Mouse (Mus musculus): ENCODE measurements around the gene Mmachc.
"Not testable (repeated sequence)": the region's sequence is repeated elsewhere in the genome, so short reads cannot be mapped to it uniquely, and the experiment has no call there.

The Mmachc gene

DNA sequence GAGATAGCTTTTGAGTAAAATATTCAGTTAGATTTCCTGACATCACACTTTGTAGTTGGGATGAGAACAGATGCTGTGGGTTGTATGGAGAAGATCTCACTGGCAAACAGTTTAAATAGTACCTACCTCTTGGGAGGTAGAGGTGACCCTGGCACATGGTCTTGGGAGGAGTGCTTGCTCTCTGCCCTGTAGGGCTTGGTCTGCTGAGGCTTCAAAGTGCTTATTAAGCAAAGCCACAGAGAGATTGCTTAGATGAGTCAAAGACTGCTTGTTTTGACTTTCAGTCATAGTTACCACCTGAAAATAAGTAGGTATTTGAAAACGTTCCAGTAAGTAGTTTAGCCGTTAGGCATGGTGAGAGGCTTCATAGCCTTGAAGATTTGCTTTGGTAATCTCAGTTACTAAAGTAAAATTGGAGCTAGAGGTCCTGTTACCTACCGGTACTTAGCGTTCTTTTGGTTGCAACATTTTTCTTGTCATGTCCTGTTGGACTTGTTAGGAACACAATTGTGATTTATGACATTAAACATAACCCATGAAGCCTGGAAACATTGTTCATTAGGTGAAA is 18.8 kb downstream of the Mmachc start:
- DNase-seq: no peak

DNA sequence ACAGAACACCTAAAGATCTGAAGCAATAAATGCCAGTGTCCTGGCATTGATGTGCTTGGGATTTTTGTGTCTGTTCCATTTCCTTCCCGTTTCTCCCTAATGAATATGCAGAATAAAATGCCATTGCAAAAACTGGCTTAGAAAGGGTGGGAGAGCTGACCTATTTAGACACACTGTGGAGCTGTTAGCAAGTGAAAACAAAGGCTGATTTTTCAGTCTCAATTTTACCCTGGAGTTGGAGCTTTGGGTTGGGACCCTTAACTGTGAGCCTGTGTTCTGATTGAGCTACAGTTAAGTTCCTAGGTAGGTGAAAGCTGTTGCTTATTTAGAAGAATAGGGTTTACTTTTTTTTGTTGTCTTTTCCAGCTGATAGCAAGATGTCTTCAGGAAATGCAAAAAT is 21.2 kb downstream of the Mmachc start:
- no peak for DNase-seq

DNA sequence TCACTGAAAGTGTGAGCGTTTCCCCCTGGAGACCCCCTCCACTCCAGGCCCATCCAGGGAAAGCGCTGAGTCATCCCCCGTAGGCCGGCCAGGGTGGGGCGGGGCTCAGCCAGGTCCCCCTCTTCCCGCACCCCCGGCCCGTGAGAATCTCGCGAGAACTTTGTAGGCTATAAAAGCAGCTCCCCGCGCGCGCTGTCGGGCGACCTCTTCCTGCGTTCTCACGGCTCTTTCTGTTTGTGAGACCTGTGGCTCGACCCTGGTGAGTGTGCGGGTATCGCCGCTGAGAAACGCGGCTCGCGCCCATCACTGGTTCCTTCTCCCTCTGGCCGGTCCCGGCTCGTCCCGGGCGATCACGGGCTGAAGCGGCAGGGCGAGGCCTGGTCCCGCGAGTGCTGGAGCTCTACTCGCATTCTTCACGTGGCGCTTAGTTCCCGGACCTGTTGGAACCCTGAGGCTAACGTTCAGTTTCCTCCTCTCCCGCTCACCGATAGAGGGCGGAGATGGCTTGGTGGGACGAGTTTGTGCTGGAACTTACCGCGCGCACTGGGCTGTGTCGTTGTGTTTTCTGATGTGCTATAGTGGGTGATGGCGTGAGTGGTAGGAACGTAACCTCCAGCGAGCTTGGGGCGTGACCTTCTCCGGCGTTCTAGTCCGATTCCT is 22.7 kb downstream of the Mmachc start, which contains the start of gene Prdx1:
Gene Prdx1, plus strand, starts transcription at position 143 of the 660 bp plus-strand sequence.
- DNase-seq: peak; percentile 98

DNA sequence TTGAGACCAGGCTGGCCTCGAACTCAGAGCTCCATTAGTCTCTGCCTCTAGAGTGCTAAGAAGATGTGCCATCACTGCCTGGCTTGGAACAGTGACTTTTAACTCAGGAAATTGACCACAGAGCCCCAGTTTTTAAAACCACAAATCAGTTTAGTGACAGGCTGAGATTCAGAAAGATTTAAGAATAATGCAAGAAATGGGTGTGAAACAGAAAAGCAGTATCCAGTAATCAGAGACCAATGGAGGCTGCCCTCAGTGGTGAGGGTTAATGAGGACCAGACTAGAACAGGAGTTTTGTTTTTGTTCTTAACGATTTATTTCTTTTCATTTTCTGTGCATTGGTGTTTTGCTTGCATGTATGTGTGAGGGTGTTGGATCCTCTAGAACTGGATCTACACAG is 23.5 kb downstream of the Mmachc start:
- DNase-seq: no peak

DNA sequence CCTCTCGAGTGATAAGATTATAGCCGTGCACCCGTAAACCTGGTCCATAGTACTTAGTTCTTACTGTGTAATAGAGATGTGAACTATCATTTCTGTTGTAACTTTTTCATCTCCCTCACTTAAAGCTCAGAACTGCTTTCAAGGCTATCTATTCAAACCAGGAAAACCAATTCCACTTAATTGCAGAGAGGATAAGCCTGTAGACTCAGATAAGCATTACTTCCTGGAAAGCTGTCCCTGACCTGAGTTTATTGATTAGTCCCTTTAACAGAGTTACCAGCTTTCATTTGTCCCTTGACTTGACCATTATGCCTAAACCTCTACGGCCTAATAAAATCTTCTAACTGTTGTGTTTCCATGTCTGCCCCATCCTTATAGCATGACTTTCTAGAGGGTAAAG is 24.2 kb downstream of the Mmachc start:
- no peak for DNase-seq

DNA sequence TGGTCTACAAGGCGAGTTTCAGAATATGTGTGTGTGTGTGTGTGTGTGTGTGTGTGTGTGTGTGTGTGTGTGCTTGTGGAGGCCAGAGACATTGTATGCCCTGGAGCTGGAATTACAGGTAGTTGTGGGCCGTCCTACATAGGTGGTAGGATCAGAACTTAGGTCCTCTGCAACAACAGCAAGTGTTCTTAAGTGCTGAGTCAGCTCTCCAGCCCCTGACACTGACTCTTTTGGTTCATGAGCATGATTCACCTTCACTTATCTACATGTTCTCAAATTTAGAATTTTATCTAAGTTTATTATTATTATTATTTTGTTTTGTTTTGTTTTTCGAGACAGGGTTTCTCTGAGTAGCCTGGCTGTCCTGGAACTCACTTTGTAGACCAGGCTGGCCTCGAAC is 27.7 kb downstream of the Mmachc start:
- not testable (repeated sequence) for DNase-seq

DNA sequence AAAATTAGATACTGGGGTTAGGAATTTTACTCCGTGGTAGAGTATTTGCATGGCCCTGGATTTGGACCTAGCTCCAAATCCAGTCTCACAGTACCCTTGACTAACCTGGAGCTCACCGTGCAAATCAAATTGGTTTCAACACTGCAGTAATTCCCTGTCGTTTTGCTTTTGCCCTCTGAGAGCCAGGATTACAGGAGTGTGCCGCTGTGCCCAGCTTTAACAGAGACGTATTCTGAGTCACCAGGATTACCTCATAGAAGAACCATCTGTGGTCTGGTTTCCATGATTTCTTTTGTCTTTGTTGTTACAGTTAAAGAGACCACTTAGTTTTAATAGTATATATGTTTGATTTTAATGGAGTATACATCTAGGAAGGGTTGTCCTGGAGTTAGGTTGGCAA is 29.1 kb downstream of the Mmachc start:
- DNase-seq: no peak

DNA sequence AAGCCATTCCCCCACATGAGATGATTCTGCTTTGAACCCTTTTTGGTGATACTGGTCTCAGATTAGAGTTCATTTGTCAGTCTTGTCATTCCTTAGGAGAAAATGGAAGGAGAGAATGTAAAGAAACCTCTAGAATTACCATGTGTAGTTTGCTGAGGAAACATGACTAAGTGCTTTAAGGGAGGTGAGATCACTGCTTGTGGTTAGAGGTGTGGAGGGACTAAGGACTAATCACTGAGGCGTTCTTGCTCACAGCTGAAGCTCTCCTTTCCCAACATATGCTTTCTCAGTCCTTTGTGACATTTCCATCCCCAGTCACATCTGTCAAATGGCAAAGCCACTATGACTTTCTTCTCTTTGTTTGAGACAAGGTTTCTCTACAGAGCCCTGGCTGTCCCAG is 30.4 kb downstream of the Mmachc start:
- DNase-seq: no peak

DNA sequence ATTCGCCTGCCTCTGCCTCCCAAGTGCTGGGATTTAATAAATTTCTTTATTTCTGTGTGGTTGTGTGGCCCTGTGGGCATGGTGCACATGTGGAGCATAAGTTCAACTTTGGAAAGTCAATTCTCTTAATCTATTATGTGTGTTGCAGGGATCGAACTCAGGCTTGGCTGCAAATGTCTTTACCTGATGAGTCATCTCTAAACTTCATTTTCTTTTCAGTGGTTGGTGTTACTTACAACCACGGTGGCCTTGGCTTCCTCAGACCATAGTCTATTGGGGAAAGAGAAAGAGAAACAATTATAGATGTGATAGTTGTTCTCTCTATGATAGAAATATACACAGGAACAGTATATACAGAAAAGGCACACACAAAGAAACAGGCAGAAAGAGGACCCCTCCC is 32.2 kb downstream of the Mmachc start:
- no peak for DNase-seq

DNA sequence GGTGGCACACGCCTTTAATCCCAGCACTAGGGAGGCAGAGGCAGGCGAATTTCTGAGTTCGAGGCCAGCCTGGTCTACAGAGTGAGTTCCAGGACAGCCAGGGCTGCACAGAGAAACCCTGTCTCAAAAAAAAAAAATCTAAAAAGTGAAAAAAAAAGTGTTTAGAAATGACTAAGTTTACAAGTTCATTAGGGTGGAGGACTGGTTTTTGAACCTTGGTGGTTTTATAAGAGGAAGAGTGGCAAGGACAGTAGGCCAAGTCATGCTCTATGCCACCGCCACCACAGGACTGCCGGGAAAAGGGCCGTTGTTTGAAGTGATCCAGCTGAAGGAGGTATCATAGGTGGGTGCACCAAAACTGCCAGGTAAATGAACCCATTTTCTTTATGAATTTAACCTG is 33.4 kb downstream of the Mmachc start:
- DNase-seq: not testable (repeated sequence)

DNA sequence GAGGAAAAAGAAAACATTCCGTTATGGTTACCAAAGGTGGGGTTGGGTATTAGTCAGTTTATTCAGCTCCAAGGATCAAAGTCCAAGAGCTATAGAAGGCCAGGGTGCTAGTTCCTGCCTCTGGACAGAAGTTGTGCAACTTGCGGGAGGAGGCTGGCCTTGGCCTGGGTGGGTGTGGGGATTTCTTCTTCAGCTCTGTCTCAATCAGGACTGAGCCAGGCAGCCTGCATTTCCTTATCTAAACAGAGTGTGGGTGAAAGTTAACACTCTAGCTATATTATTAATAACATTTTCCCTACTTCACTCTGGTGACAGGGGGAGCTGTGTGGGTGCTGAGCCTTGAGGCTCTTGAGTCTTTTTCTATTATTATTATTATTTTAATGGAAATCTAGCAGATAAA is 35.4 kb downstream of the Mmachc start:
- no peak for DNase-seq

DNA sequence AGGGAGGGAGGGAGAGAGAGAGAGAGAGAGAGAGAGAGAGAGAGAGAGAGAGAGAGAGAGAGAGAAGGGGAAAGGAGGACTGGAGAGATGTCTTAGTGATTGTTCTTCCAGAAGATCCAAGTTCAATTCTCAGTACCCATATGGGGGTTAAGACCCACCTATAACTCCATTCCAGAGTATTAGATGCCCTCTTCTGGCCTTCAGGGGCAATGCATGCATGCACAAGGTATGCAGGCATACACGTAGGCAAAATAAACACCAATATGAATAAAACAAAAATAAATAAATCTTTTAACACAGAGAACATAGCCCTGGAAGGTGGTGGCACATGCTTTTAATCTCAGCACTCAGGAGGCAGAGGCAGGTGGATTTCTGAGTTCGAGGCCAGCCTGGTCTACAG is 38.9 kb downstream of the Mmachc start:
- DNase-seq: peak; percentile 30

DNA sequence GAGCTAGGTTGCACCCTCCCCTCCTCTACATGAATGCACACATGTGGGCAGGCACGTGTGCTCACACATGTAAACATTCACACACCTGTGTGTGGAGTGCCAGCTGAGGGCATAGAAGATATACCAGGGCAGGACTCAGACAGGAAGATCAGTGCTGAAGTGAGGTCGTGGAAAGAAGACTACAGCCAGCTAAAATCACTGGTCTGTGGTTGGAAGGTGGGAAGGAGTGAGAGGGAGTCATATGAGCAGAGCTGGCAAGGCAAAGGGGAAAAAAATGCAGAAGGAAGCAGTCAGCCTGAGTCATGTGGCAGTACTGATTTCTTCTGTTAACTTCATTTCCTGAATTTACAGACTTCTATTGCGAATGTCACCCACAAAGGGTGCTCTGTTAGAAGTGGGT is 40.1 kb downstream of the Mmachc start:
- no peak for DNase-seq

DNA sequence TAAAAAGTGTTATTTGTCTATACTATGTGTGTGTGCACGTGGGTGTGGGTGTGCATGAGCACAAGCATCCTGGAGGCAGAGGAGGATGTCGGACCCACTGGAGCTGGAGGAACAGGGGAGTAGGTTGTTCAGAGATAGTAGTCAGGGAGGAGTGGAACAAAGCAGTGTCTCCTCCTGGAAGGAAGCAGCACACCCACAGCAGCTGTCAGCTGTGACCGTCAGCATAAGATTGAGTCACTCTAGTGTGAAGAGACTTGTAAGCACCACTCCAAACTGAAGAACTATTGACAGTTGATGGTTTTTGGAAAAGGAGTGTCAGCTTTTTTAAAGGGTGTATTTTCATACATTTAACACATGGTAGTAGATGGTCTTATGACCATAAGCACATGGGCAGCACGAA is 41.6 kb downstream of the Mmachc start:
- no peak for DNase-seq

DNA sequence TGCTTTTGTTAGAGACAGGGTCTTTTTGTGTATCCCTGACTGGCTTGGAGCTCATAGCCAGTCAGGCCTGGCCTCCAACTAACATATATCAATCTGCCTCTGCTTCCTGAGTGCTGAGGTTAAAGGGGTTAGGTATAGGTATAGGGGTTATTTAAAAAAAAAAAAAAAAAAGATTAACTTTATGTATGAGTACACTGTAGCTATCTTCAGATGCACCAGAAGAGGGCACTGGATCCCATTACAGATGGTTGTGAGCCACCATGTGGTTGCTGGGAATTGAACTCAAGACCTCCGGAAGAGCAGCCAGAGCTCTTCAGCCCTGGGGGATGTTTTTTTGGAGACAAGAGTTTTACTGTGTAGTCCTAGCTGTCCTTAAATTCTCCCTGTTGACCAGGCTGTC is 46.2 kb downstream of the Mmachc start:
- DNase-seq: no peak

DNA sequence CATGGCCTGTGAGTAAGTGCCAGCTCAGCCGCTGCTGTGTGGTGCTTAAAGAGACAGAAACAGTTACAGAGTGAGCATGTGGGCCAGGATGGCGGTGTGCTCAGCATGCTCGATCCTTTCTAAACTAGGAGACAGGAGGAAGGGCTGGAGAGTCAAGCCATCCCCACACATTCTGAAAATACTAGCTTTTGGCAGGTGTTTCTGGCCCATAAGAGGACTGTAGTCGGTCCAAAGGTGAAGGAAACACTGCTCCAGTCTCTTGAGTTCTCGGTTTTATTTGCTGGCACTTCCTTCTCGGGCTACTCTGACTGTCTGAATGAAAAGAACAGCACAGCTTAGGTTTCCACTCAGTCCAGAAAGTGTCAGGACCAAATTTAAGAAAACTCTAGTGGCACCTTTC is 47.4 kb downstream of the Mmachc start:
- DNase-seq: no peak

DNA sequence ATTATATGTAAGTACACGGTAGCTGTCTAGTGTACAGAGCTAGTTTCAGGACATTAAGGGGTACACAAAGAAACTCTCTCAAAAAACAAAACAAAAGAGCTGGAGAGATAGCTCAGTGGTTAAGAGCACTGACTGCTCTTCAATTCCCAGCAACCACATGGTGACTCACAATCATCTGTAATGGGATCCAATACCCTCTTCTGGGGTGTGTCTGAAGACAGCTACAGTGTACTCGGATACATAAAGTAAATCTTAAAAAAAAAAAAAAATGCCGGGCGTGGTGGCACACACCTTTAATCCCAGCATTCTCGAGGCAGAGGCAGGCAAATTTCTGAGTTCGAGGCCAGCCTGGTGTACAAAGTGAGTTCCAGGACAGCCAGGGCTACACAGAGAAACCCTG is 48.3 kb downstream of the Mmachc start:
- DNase-seq: not testable (repeated sequence)

DNA sequence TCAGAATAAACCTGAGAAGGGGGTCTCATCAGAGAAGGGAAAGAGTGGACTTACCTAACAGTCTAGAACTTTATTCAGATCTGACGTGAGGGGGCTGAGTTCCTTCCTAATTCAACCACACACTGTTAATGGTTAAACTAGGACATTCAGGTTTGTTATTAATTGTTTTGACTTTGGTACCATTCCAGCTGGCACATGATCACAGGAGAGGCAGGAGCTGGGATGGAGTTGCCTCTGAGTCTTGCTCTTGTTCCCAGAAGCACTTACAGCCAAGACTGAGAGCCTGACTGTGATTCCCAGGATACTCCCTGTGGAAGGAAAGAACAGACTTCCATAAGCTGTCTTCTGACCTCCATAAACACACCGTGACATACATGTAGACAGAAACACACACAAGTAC is 48.7 kb downstream of the Mmachc start:
- no peak for DNase-seq

DNA sequence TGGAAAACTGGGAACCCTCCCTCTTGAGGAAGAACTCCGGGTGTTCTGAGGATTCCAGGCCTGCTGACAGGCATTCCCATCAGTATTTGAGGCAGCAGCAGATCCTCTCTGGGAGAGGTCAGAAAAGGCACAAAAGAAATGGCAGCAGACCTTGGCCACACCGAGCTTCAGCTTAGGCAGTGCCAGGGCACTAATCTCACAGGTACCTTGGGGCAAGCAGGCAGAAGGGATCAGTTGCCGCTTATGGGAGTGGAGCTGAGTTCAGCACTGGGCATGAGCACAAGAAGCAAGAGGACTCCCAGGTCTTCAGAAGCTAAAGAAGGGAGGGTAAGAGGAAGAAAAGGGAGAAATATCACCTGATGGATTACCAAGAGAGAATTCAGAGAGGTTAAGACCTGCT is 50.2 kb downstream of the Mmachc start:
- DNase-seq: no peak

DNA sequence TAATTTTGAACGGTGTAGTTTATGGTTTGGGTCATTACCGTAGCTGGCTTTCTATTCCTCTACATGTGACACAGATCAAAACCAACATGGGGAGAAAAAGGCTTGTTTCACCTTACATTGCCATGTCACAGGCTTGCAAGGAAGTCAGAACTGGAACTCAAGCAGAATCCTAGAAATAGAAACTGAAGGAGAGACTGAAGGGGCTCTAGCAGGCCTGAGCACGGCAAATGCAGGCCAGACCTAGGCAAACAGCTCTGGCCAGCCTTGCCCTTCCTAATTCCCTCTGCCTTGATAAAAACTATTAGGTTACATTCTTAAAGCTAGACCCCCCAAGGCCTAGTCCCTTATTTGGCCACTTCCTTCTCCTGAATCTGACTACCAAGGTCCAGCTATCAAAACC is 52.5 kb downstream of the Mmachc start:
- DNase-seq: no peak

DNA sequence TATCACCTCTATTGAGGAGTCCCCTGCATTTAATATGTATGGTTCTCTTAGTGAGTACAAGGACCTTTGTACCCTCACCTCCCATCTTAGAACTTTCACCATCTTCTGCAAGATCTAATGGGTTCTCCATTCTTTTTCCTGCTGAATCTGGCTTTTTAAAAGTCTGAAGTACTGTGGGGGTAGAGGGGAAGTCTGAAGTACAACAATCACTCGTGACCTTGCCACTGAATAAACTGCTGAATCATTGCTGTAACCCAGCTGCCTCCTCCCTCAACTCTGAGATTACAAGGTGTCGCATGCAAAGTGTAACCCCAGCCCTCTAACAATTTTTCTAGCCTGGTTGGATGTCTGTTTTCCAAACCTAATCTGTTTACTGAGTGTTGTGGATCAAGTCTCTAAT is 53.1 kb downstream of the Mmachc start:
- DNase-seq: no peak

DNA sequence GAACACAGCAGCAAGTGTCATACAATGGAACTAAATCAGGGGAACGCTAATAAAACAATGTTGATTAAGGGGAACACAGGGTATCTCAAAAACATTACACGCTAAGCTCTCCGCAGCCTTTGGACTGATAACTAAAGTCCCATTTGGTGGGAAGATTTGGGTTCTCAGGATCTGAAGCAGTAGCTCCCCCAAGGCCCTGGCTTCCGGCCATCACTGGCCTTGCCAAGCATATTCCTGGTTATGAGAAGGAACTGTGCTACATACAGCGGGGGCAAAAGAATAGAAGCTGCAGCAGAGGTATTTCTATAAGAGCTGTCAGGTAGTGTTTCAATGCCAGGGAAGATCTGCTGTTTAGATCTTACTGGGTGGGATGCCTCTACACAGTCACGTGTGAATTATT is 55.0 kb downstream of the Mmachc start:
- no peak for DNase-seq

Data from thymus, postnatal 25 days (tissue).